Mouse (Mus musculus) intestine, embryonic 15.5 days (tissue): Measurements from ENCODE around the gene Catsperz. TPM values are rescaled to one million over a fixed set of nuclear protein-coding genes. Genes with fewer than 3 reads are reported as not detected.

ENCODE experiments used
- ATAC-seq: fragments of 200-750 bp; cut with Nextera tagmentation; 2 replicates; pipeline ENCODE4 v1.8.0; 2017; ENCODE audit warnings: moderate TSS enrichment, moderate library complexity
- H3K27ac ChIP-seq: fragments of 300-500 bp; sonication (generic); 2 replicates; pipeline ENCODE4 v1.5.1; 2015; ENCODE audit warnings: mild to moderate bottlenecking, inconsistent platforms
- H3K27me3 ChIP-seq: fragments of 300-500 bp; sonication (generic); replicated peaks from 2 replicates; pipeline ENCODE4 v1.6.1; 2015; ENCODE audit warnings: inconsistent platforms
- H3K36me3 ChIP-seq: fragments of 300-500 bp; sonication (generic); 2 replicates; pipeline ENCODE4 v1.6.1; 2015; ENCODE audit warnings: inconsistent platforms
- H3K4me1 ChIP-seq: fragments of 300-500 bp; sonication (generic); replicated peaks from 2 replicates; pipeline ENCODE4 v1.6.1; 2015; ENCODE audit warnings: inconsistent platforms
- H3K4me2 ChIP-seq: fragments of 300-500 bp; sonication (generic); replicated peaks from 2 replicates; pipeline ENCODE4 v1.6.1; 2015; ENCODE audit warnings: mild to moderate bottlenecking, inconsistent platforms
- H3K4me3 ChIP-seq: fragments of 300-500 bp; sonication (generic); replicated peaks from 2 replicates; pipeline ENCODE4 v1.5.1; 2015; ENCODE audit warnings: inconsistent platforms
- H3K9ac ChIP-seq: fragments of 300-500 bp; sonication (generic); 2 replicates; pipeline ENCODE4 v1.6.1; 2015; ENCODE audit warnings: inconsistent platforms
- H3K9me3 ChIP-seq: fragments of 300-500 bp; sonication (generic); 2 replicates; pipeline ENCODE4 v1.6.1; 2016; ENCODE audit warnings: inconsistent platforms
- WGBS: fragments of 180-500 bp; shearing (Covaris S2); methylation state at CpG from one replicate; pipeline ENCODE4 v1.1.7; 2015; 5-methylcytosine and 5-hydroxymethylcytosine counted together
- polyA plus RNA-seq: library from polyadenylated mRNA; unstranded; fragments of >200 nt; fragmentation: Nextera tagmentation; extraction: Ambion mirVana; gene quantifications from 2 replicates; pipeline ENCODE4 v1.2.1, GENCODE M21; 2015

Catsperz gene
- polyA plus RNA-seq, 1 experiment from 2014 or later: 1.1 TPM

- 77% methylated on average over 7 of the region's 7 CpGs for whole genome bisulfite sequencing
- H3K4me2 ChIP-seq: no peak overlapping the region
- H3K27me3 ChIP-seq: no peaks in the 10 kb centered on the region
- no peak overlapping the region for H3K9ac ChIP-seq
- peaks cover 60% of the 10 kb centered on the region for H3K36me3 ChIP-seq
- no peak overlapping the region for H3K4me3 ChIP-seq
- H3K27ac ChIP-seq: no peak overlapping the region
- ATAC-seq: no peak
- H3K9me3 ChIP-seq: no peaks in the 10 kb centered on the region
- H3K4me1 ChIP-seq: peaks cover 20% of the 10 kb centered on the region
Observed at GRCm38 (mm10) chr19:6955424-6955823, 30.2 kb upstream of the Catsperz start.

- Histone ChIP-seq H3K9ac (no peak overlapping the region), H3K9me3 (no peaks in the 10 kb centered on the region), H3K4me1 (peaks cover 32% of the 10 kb centered on the region), H3K4me3 (no peak overlapping the region), H3K27me3 (no peaks in the 10 kb centered on the region), H3K36me3 (peaks cover 46% of the 10 kb centered on the region), H3K27ac (peak overlapping the region; percentile 36; the same call in 1 of the 2 replicates), H3K4me2 (0 out of 2 replicates have a peak overlapping the region, but pooled peaks have one; percentile 3)
- ATAC-seq: no peak
- WGBS: 45% methylated on average over 9 of the region's 9 CpGs
Observed at GRCm38 (mm10) chr19:6954046-6954445, 28.9 kb upstream of the Catsperz start.

GRCm38 (mm10) chr19:6952712-6953037, 27.5 kb upstream of the Catsperz start:
- no peaks in the 10 kb centered on the region for H3K9me3 ChIP-seq
- peak overlapping the region; percentile 68 for H3K9ac ChIP-seq
- peak; percentile 7; the same call in 1 of the 2 replicates for ATAC-seq
- H3K4me2 ChIP-seq: peak overlapping the region; percentile 88
- peaks cover 34% of the 10 kb centered on the region for H3K36me3 ChIP-seq
- no peaks in the 10 kb centered on the region for H3K27me3 ChIP-seq
- peak overlapping the region; percentile 97 for H3K27ac ChIP-seq
- H3K4me3 ChIP-seq: peak overlapping the region; percentile 55
- H3K4me1 ChIP-seq: peaks cover 36% of the 10 kb centered on the region
- WGBS: 8% methylated on average over 3 of the region's 3 CpGs

- H3K27ac ChIP-seq: peak overlapping the region; percentile 97
- no peaks in the 10 kb centered on the region for H3K9me3 ChIP-seq
- peak overlapping the region; percentile 68 for H3K9ac ChIP-seq
- peak; percentile 57 for ATAC-seq
- H3K4me3 ChIP-seq: peak overlapping the region; percentile 55
- peak overlapping the region; percentile 88 for H3K4me2 ChIP-seq
- H3K36me3 ChIP-seq: peaks cover 28% of the 10 kb centered on the region
- no peaks in the 10 kb centered on the region for H3K27me3 ChIP-seq
- 1% methylated on average over 31 of the region's 31 CpGs for WGBS
- H3K4me1 ChIP-seq: peaks cover 36% of the 10 kb centered on the region
Observed at GRCm38 (mm10) chr19:6951994-6952711, 27.0 kb upstream of the Catsperz start.

GRCm38 (mm10) chr19:6951381-6951968, 26.3 kb upstream of the Catsperz start:
- H3K36me3 ChIP-seq: peaks cover 22% of the 10 kb centered on the region
- WGBS: under 1% methylated on average over 35 of the region's 35 CpGs
- peak overlapping the region; percentile 97 for H3K27ac ChIP-seq
- H3K9ac ChIP-seq: peak overlapping the region; percentile 74
- H3K27me3 ChIP-seq: no peaks in the 10 kb centered on the region
- H3K4me2 ChIP-seq: peak overlapping the region; percentile 88
- peak overlapping the region; percentile 55 for H3K4me3 ChIP-seq
- H3K9me3 ChIP-seq: no peaks in the 10 kb centered on the region
- peak; percentile 78 for ATAC-seq
- H3K4me1 ChIP-seq: peaks cover 36% of the 10 kb centered on the region

GRCm38 (mm10) chr19:6950613-6951153, 25.5 kb upstream of the Catsperz start:
- H3K9me3 ChIP-seq: no peaks in the 10 kb centered on the region
- WGBS: under 1% methylated on average over 28 of the region's 28 CpGs
- H3K4me1 ChIP-seq: peaks cover 36% of the 10 kb centered on the region
- peaks cover 18% of the 10 kb centered on the region for H3K36me3 ChIP-seq
- peak overlapping the region; percentile 74 for H3K9ac ChIP-seq
- peak overlapping the region; percentile 88 for H3K4me2 ChIP-seq
- H3K4me3 ChIP-seq: peak overlapping the region; percentile 55
- peak; percentile 16 for ATAC-seq
- peak overlapping the region; percentile 97 for H3K27ac ChIP-seq
- no peaks in the 10 kb centered on the region for H3K27me3 ChIP-seq

- WGBS: 50% methylated on average over 5 of the region's 5 CpGs
Observed at GRCm38 (mm10) chr19:6949951-6950350, 24.8 kb upstream of the Catsperz start.

GRCm38 (mm10) chr19:6949532-6949931, 24.4 kb upstream of the Catsperz start:
- Histone ChIP-seq H3K4me2 (peak overlapping the region; percentile 88), H3K9me3 (no peaks in the 10 kb centered on the region), H3K9ac (peak overlapping the region; percentile 31; the same call in 1 of the 2 replicates), H3K27ac (peak overlapping the region; percentile 97), H3K4me1 (peaks cover 36% of the 10 kb centered on the region), H3K27me3 (no peaks in the 10 kb centered on the region), H3K4me3 (peak overlapping the region; percentile 55; the same call in 1 of the 2 replicates), H3K36me3 (peaks cover 6% of the 10 kb centered on the region)
- WGBS: 81% methylated on average over 5 of the region's 5 CpGs
- ATAC-seq: no peak

More at GRCm38 (mm10) chr19:6949951-6950350, 24.8 kb upstream of the Catsperz start:
- Histone ChIP-seq H3K27me3 (no peaks in the 10 kb centered on the region), H3K4me1 (peaks cover 36% of the 10 kb centered on the region), H3K4me3 (peak overlapping the region; percentile 55), H3K9ac (peak overlapping the region; percentile 74; the same call in 1 of the 2 replicates), H3K36me3 (peaks cover 11% of the 10 kb centered on the region), H3K27ac (peak overlapping the region; percentile 97), H3K9me3 (no peaks in the 10 kb centered on the region), H3K4me2 (peak overlapping the region; percentile 88)
- no peak for ATAC-seq

GRCm38 (mm10) chr19:6948186-6948585, 23.0 kb upstream of the Catsperz start:
- no peak overlapping the region for H3K27ac ChIP-seq
- no peaks in the 10 kb centered on the region for H3K9me3 ChIP-seq
- peaks cover 34% of the 10 kb centered on the region for H3K4me1 ChIP-seq
- ATAC-seq: no peak
- no peaks in the 10 kb centered on the region for H3K27me3 ChIP-seq
- H3K9ac ChIP-seq: no peak overlapping the region
- WGBS: 83% methylated on average over 4 of the region's 4 CpGs
- no peak overlapping the region for H3K4me3 ChIP-seq
- H3K4me2 ChIP-seq: no peak overlapping the region
- H3K36me3 ChIP-seq: no peaks in the 10 kb centered on the region; the same call in 1 of the 2 replicates

- no peak for ATAC-seq
- WGBS: 56% methylated on average over 4 of the region's 4 CpGs
Observed at GRCm38 (mm10) chr19:6947742-6948141, 22.6 kb upstream of the Catsperz start.

GRCm38 (mm10) chr19:6943709-6944108, 18.5 kb upstream of the Catsperz start:
- Histone ChIP-seq H3K27ac (no peak overlapping the region), H3K27me3 (no peaks in the 10 kb centered on the region), H3K4me3 (no peak overlapping the region), H3K4me2 (no peak overlapping the region), H3K36me3 (no peaks in the 10 kb centered on the region), H3K9me3 (no peaks in the 10 kb centered on the region), H3K9ac (no peak overlapping the region), H3K4me1 (peaks cover 22% of the 10 kb centered on the region)
- no peak for ATAC-seq
- 91% methylated on average over 6 of the region's 6 CpGs for WGBS

More at GRCm38 (mm10) chr19:6947742-6948141, 22.6 kb upstream of the Catsperz start:
- Histone ChIP-seq H3K27me3 (no peaks in the 10 kb centered on the region), H3K36me3 (no peaks in the 10 kb centered on the region; the same call in 1 of the 2 replicates), H3K4me3 (no peak overlapping the region), H3K9me3 (no peaks in the 10 kb centered on the region), H3K4me2 (no peak overlapping the region), H3K27ac (no peak overlapping the region), H3K4me1 (peaks cover 32% of the 10 kb centered on the region), H3K9ac (no peak overlapping the region)

GRCm38 (mm10) chr19:6942764-6943163, 17.6 kb upstream of the Catsperz start:
- peak; percentile 2; the same call in 1 of the 2 replicates for ATAC-seq
- H3K4me3 ChIP-seq: peak overlapping the region; percentile 78
- peak overlapping the region; percentile 96 for H3K27ac ChIP-seq
- peak overlapping the region; percentile 90 for H3K9ac ChIP-seq
- 20% methylated on average over 5 of the region's 5 CpGs for WGBS
- H3K27me3 ChIP-seq: no peaks in the 10 kb centered on the region
- peak overlapping the region; percentile 95 for H3K4me2 ChIP-seq
- no peaks in the 10 kb centered on the region for H3K36me3 ChIP-seq
- no peaks in the 10 kb centered on the region for H3K9me3 ChIP-seq
- peaks cover 26% of the 10 kb centered on the region for H3K4me1 ChIP-seq
